Mouse (Mus musculus) megakaryocyte, embryonic 14.5 days (primary cell): Measurements from ENCODE around the gene Pum3.

ENCODE experiments used
- FLI1 ChIP-seq: IDR thresholded peaks from 2 replicates; pipeline ENCODE4 v1.6.1; 2012; ENCODE audit warnings: low read length, inconsistent platforms, mixed read lengths
- GATA1 ChIP-seq: IDR thresholded peaks from 3 replicates; pipeline ENCODE4 v1.6.1; 2012; ENCODE audit warnings: mixed read lengths, low read length, inconsistent platforms, borderline replicate concordance

DNA sequence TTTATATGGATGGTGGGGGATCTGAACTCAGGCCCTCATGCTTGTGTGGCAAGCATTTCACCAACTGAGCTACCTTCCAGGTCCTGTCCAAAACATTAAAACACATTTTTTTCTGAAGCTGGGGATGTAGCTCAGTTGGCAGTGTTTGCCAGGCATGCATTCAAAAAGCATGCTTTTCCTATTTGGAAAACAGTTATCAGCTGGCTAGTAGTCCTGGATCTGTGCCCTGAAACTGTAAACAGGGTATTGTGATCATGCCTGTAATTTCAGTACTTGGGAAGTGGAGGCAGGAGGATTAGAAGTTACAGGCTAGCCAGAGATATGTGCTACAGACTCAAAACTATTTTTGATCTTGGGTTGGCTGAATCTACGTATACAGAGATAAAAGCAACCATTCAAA lies 47.5 kb downstream of the Pum3 start:
- TF ChIP-seq FLI1 (no peak), GATA1 (no peak)
